Mouse (Mus musculus) gastrocnemius, postnatal 25 days (tissue): ENCODE results near the gene Tfb1m. TPM values are rescaled to one million over a fixed set of nuclear protein-coding genes. Genes with fewer than 3 reads are reported as not detected.

Source experiments
- DNase-seq: peaks from one replicate; pipeline ENCODE4 v3.0.0; 2022
- long read RNA-seq, 2 experiments: library from polyadenylated mRNA; stranded (forward); transcript quantifications; one replicate each; pipeline ENCODE4 v2.0.0; 2021
- total RNA-seq, 2 experiments: library from RNA; stranded (reverse); gene quantifications; 1 replicate in 1 of 2; 2 replicates in 1 of 2; pipeline ENCODE4 v1.2.3; 2021

Tfb1m gene
- 1 to 10 TPM; 6.3 to 7.6 TPM for total RNA-seq
- long read RNA-seq, experiment 1, partial matches to known transcripts, result 0 of 2 reads
- long read RNA-seq, experiment 1, other reads (novel, unspliced or antisense), result 1 of 2 reads
- long read RNA-seq, experiment 2, partial matches to known transcripts, result 1 of 4 reads
- long read RNA-seq, experiment 2, other reads (novel, unspliced or antisense), result 0 of 4 reads

DNA sequence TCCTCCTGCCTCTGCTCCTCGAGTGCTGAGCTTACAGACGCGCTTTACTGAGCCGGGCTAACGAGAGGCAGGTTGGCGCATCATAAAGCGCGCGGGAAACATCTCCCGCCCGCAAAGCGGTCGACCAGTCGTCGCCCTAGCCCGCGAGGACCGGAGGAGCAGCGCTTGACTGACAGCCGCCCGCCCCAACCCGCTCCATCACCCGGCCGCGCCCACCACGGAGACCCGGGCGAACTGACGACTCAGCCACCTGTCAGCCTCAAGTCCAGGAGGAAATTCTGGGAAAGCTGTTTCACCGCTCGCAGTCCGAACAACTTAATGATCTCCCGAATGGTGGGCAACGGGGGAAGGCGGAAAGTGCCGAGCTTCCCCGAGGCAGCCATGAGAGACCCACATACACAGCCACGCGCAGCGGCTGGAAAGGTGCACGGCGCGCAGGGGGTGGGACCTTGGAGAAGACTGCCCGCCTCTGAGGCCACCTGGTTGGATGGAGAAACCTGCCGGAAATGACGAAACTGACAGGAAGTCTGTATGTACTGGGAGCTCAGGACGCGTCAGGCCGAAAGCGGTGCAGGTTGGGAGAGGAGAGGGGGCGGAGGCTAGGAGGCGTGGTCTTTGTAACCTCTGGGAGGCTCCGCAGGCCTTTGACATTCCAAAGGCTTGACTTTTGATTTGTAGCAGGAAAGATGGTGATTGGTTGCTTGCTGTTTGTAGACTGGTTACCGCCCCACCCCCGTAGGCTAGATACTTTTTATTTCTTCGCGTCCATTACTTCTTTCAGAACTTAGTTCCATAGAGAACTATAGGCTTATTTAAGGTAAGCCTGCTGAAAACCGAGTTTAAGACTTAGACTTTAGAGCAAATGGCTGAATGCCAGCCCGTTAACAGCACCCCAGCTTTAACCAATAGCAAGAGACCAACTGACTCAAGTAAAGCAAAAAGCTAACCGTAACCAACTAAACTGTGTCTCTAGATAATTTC is at the start of gene Tfb1m:
Gene Tfb1m (minus strand): TSS at position 451 of the 981 bp plus-strand sequence.
- peak; percentile 98 for DNase-seq

DNA sequence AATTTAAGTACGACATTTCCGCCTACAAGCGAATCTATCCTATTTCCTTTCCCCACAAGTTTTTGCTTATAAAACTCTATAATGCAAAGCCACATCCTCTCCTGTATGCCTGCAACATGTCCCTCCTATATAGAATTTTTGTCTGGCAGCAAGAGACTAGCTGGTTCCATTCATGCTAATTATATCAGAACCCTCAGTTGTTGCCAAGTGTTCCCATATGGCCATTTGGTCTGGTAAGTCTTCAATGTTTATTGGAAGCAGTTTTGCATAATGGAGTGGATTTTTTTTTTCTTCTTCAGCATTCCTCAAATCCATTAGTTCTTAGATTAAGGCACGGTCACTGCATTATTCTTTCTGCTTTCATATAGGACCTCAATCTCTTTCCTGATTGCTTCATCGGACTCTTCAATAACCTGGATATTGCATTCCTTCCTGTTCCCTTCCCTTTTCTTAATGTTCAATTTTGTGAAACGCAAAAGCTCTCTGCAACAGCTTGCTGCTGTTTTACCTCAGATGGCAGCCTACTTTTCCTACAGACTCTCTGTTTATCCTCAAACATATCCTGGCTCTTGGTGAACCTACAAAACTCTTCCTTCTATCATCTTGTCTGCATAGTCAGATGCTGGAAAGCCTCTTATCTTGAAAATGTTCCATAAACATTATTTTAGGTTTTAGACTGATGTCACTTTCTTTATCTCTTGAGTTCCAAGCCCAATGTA is 45.5 kb upstream of the Tfb1m start:
- DNase-seq, result no peak

DNA sequence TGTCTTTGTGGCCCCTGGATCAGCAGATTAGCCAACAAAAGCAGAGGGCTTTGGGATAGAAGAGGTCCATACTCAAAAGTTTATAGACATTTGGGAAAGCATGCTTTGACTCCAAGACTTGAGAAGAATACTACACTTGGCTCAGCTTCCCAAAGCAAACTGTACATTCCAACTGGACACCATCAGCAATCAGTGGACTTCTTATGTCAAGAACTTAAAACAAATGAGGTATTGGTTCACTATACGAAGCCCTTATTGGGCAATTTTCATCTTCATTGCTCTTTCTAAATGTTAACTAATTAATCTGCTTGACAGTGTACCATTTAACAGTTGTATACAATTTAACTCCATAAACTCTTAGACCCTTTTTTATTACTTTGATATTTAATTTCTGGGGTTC is 40.8 kb upstream of the Tfb1m start:
- no peak for DNase-seq

DNA sequence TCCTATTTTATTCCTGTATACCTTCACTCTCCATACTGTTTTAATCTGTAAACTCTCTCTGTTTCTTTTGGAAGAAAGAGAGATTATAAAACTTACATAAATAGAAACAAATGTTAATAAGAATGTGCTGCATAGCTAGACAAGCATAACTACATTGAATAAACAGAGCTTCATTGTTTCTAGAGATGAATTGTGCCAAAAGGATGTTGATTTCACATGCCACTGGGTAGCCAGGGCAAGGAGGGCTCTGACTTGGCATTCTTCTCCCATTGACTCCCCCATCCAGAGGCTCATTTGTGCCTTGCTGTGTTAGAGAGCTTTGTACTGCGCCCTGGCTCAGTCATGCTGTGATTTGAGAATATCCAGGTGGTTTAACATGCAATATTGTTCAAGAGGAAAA is 40.3 kb upstream of the Tfb1m start:
- no peak for DNase-seq

DNA sequence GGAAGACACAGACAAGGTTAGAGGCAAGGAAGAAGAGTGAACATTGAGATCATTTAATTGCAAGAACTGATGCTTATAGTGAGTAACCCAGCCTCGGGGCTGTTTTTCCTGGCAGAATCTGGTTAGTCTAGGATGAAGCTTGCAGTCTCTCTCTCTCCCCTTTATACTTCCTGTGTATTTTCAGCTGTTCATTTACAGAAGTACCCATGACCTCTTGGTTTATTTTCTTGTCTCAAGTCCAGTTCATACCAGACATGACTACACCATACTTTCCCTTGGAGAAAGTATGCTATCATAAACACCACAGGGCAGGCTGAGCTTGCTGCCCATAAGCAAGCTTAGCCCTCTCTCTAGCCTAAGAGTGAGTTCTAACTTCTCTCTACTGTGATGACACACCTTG is 39.5 kb upstream of the Tfb1m start:
- DNase-seq, result no peak

DNA sequence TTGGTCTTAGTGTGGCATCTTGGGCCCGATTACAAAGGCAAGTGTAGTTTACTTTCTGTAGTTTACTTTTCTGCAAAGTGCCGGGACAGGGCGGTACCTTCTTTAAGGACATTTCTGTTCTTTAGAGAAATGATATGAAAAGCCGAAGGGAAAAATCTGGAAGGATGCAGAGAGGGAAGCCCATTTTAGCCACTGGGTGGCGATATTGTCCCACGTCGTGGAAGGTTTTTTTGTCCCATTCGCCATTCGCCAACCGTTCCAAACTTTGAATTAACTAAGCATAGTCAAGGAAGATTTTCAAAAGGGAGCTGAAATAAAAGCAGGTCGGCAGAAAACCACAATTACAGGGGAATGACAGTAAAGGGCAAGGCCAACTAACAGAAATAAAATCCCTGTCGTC is 13.3 kb upstream of the Tfb1m start:
- peak; percentile 41 for DNase-seq

DNA sequence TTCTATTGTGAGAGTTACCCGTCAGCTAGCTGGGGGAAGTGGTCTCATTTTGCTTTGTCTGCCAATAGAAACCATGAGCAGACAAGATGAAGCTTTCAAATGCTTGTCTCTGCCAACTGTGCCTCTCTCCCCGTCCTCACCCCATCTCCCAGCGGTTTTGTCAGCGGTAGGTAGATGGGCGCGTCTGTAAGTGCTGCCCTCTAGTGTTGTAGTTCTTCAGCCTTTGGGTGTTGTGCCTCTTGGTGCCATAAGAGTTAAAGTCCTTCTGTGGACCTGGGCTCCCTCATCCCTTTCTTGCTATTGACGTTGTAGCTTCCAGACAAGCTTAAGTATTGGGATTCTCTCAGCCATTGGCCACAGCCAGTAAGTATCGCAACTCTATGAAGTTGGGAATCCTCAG is 4.8 kb upstream of the Tfb1m start:
- DNase-seq, result no peak

DNA sequence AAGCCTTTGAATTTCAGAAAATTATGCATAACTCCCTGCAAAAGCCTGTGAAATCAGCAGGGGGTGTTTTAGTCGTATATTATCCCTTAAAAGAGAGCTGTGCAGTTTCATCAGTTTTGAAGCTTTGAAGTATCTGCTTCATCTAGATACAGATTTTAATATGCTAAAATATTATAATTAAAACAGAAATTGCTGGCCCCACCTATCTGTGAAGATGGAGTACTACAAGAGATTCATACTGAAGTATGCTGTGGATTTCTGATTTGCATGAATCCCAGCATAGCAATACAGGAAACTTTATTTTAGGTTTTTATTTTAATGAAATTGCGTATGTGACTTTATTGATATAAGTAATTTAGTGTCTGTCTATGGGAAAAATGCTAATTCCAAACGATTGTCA is 3.0 kb upstream of the Tfb1m start:
- no peak for DNase-seq

DNA sequence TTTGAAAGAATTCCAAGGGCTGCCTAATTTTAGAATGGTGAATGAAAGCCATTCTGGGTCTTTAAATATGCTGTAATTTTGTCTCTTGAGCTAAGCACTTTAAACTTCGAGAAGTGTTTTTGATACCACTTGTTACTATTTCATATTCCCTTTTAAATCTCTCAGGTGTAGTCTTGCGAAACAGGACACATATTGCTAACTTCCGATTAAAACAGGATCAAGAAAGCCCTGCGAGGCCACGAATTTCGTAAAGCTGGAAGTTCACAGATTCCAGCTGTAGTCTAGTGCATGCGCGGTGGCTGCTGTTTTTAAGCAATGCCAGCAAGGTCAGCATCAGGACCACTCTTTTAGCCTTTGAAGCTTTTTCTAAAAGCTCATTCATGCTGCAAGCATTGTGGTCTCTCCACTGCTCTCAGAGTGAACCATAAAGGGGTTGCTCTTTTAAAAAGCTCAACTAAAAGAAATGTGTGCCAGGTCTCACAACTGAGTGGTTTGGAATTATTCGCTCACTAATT is 832 bp upstream of the Tfb1m start:
- no peak for DNase-seq

DNA sequence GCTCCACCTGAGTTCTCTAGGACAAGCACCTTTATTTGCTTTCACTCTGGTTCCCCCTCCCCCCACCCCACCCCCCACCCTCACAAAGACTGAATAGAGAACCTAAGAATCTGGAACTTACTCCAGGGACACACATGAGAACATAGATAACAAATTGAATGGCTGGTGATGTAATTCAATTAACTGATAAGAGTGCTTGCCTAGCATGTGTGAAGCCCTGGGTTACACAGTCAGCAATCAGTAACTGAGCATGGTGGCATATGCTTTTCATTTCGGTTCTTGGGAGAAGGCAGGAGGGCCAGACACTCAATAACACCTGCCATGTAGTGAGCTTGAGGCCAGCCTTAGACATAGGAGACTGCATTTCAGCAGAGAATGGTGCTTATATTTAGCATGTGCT is 1.3 kb downstream of the Tfb1m start:
- no peak for DNase-seq

DNA sequence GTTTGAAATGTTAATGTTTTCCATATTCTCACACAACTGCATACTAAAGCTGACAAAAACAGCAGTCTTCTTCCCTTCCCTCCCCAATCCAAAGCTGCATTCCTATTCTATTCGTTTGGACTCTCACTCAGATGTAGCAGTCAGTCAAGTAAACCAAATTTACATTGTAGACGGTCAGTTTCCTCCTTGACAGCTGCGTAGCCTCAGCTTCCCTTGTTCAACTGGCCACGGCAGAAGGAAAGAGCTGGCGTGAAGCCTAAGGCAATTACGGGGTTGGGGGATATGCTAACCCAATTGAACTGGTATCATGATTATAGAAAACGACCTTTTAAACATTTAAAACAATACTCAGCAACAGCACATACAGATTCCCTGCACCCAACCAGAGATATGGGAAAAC is 9.9 kb downstream of the Tfb1m start:
- DNase-seq, result no peak

DNA sequence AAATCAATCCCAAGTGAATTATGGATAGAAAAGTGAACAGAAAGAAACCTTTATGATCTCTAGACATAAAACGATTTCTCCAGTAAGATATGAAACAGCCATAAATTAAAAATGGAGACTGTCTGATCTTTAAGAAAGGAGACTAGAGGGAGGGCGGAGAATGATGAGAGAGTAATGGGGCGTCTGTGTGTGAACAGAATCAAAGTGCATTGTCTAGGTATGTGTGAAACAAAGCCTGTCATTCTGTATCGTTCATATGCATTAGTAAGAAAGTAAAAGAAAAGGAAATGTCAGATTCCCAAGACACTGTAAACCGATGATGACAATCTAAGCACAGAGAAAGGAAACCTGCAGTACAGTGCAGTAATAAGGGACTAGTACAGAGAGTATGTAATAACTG is 16.5 kb downstream of the Tfb1m start:
- DNase-seq, result no peak

DNA sequence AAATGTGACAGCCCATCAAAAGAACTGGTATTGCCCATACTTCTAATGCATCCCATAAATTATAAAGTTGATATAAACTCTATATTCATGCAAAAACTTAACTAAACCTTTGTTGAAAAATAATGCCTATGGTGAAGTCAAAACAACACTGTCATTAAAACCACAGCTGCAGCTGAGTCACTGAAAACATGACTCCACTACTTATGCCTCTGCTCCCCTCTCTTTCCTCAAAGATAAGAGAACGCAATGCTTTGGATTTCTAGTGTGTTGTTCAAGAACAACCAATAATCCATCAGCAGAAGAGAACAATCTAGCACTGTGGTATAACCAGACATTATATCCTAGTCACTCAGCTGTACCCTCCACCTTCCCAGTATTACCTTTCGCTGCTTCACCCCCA is 17.3 kb downstream of the Tfb1m start:
- no peak for DNase-seq

DNA sequence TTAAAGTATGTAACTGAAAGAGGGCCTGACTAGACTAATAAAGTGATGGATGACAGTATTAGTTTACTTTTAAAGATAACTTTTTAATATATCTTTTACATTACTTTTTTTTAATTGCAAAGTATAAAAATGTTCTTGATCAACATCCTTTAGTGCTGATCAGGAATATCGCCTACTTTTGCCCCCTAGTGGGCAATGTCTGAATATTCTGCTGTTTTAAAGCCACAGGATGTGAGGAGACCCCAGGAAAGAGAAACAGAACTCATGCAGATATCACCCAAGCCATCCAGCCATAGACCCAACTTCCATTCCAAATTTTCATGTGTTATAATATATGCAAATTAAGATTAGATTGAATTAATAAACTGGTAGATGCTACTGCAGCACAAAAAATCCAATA is 24.2 kb downstream of the Tfb1m start:
- no peak for DNase-seq

DNA sequence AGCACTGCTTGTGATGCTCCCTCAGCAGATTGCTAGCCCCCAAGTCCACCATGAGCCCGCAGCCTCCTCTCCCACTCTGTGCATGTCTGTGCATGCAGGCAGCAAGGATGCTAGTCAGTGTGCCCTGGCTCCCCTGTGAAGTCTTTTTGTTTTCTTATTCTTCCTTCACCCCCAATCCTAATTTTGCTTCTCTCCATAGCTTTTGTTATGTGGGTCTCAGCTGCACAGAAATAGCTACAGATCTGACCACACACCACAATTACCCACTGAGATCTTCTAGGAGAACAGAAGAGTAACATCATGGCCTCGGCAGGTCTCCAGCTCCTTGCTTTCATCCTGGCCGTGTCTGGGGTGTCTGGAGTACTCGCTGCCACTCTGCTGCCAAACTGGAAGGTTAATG is 25.3 kb downstream of the Tfb1m start, which contains the start of gene Cldn20:
Gene Cldn20 (plus strand): TSS at position 301 of the 400 bp plus-strand sequence.
- no peak for DNase-seq

DNA sequence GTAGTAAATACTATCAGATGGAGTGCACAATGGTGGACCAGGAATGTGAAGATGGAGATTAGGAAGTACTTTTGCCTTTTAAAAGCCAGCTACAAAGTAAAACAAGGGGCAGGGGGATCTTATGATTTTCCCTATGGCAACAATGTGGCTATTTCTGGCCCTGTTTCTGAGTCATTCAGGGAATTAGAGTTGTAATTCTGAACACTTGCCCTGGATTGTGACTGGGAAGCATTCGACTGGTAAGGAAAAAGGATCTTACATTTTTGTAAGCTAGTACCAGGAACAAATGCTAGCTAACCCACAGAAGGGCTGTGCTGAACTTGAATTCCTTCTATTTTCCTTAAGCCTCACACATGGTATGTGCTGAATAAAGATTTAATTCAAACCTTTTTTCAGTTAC is 25.9 kb downstream of the Tfb1m start:
- DNase-seq, result no peak

DNA sequence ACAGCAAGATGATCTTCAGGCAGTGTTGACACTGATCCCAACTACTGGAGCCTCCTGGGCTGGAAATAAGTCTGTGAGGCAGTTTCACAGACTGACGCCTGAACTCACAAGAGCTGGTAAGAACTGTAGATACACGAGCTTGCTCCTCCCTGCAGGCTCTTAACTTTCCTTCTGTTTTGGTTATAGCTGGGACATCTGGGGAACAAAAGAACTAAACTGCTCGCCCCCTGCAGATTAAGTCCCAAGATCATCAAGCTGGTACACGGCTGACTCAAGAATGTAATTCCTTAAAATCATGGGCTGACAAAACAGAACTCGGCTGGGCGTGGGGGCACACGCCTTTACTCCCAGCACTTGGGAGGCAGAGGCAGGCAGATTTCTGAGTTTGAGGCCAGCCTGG is 27.0 kb downstream of the Tfb1m start:
- no peak for DNase-seq

DNA sequence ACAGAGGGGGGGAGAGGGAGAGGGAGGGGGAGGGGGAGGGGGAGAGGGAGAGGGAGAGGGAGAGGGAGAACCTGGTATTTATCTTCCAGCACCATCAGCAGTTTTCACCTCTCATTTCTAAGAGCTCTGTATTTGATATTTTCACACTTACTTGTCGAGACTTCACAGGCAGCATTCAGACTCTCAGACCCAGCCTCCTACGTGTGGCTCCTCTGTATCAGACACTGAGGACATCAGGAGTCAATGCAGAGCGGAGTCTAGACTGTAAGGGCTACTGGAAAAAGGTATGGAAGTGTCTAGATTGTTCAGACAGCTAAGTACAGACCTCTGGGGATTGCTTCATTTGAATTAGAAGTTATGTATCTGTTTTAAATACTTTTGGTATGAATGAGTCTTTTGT is 28.1 kb downstream of the Tfb1m start:
- no peak for DNase-seq

DNA sequence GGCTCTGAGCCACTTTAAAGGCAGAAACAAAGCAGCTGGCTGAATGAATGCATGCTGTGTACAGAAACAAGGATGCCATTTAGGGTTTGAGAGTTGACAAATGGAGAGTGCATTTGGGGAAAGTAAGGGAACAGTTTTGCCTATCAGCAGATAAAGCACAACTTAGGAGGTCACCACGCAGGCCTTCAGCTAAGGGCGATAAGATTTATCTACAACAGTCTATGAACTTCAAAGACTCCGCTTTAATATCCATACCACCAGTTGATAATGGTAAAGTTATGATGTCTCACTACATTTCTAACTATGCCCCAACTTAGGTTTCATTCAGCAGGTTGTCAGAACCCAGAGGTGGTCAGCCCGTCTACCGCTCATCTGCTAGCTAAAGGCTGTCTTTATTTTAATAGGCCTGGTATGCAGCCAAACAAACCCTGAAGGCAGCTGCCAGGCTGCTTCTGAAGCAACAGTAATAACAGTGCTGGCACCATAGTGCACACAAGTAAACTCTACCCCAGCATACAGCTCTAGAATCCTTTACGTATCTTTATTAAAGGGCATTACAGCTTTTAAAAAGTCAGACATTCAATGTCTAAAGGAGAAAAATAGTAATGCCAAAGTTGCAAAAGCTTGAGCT is 29.6 kb downstream of the Tfb1m start:
- DNase-seq, result no peak

DNA sequence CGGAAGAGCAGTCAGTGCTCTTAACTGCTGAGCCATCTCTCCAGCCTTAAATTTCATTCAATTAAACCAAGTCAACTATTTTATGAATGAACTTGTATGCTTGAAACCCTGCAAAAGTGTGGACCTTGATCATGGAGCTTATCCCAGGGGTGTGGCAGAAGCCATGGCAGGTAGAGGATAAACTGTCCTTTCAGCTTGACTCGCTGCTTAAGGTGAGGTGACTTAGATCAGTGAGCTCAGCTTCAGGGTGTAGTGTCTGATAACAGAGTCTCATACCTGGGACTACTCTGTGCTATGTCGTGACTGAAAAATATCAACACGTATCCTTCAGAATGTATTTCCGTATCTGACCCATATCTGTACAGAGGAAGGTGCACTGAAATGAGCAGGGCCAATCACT is 37.2 kb downstream of the Tfb1m start:
- DNase-seq, result no peak

DNA sequence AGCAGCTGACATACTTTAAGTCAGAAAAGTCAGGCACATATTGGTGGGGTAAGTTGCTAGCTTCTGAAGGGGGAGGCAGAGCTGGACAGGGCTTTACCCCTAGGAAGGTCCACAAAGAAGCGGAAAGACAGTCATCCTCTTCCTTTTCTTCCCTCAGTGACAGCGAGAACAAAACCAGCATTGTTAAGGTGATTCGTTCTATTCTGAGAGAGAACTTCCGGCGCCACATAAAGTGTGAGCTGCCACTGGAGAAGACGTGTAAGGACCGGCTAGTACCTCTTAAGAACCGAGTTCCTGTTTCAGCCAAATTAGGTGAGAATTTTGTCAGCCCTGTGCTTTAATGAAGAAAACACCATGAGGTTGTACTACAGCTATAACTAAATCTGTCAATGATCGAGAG is 41.2 kb downstream of the Tfb1m start:
- no peak for DNase-seq

DNA sequence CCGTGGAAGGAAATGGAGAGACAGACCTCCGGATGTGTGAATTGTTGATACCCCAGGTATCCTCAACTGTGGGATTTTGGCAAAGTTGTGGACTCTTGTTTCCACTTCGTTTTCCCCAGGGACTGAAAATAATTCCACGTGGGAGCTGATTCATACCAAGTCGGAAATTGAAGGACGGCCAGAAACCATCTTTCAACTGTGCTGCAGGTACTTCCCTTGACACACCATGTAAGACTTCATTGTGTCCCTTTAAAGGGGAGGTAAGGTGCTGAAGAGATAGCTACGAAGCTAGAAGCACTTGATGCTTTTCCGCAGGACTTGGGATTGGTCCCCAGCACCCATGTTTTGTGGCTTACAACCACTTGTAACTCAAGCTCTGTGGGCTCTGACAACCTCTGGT is 41.7 kb downstream of the Tfb1m start:
- no peak for DNase-seq
